Mouse (Mus musculus) gastrocnemius, postnatal 36 days (tissue): ENCODE data around the gene Dnmbp. TPM values are rescaled to one million over a fixed set of nuclear protein-coding genes. Genes with fewer than 3 reads are reported as not detected.

Experiments
- DNase-seq, 2 experiments: peaks; one replicate each; pipeline ENCODE4 v3.0.0; 2022
- intact Hi-C: fragments of 180-260 bp; cut with DNase I; formaldehyde crosslinking; loops from one replicate; pipeline ENCODE4 v1.15.1; 2025
- long read RNA-seq, 2 experiments: library from polyadenylated mRNA; stranded (forward); transcript quantifications; one replicate each; pipeline ENCODE4 v2.0.0; 2021
- total RNA-seq, 2 experiments: library from RNA; stranded (reverse); gene quantifications; 2 replicates each; pipeline ENCODE4 v1.2.3; 2021

The Dnmbp gene
- 1 to 10 TPM; 8.3 to 9.7 TPM for total RNA-seq
- long read RNA-seq, experiment 1, partial matches to known transcripts, result 0 of 14 reads
- long read RNA-seq, experiment 1, other reads (novel, unspliced or antisense), result 14 of 14 reads
- long read RNA-seq, experiment 2, partial matches to known transcripts, result 0 of 9 reads
- long read RNA-seq, experiment 2, other reads (novel, unspliced or antisense), result 9 of 9 reads

GRCm38 (mm10) chr19:43939769-43940689 is at the start of gene Dnmbp:
Gene Dnmbp, minus strand, starts transcription at chr19:43940191.
- peak; percentile 73 to 85 for DNase-seq
- intact Hi-C loops, result loop anchor here (5.0 kb wide), 1 partner anchor 108 kb away; no protein-coding TSS in a partner anchor

- intact Hi-C loops, result no loop called here
- DNase-seq, result no peak
Observed at GRCm38 (mm10) chr19:43986069-43986794, 46.2 kb upstream of the Dnmbp start, which contains the start of gene Cpn1. Gene Cpn1, minus strand, starts transcription at chr19:43986556.

GRCm38 (mm10) chr19:43981992-43982391 is 42.0 kb upstream of the Dnmbp start:
- intact Hi-C loops, result no loop called here
- DNase-seq, result no peak

- no peak for DNase-seq
- intact Hi-C loops, result no loop called here
Observed at GRCm38 (mm10) chr19:43980711-43981110, 40.7 kb upstream of the Dnmbp start.

GRCm38 (mm10) chr19:43977799-43978198 is 37.8 kb upstream of the Dnmbp start:
- intact Hi-C loops, result no loop called here
- no peak for DNase-seq

GRCm38 (mm10) chr19:43976661-43977060 is 36.7 kb upstream of the Dnmbp start:
- intact Hi-C loops, result no loop called here
- no peak for DNase-seq

- no peak for DNase-seq
- intact Hi-C loops, result no loop called here
Observed at GRCm38 (mm10) chr19:43974221-43974620, 34.2 kb upstream of the Dnmbp start.

GRCm38 (mm10) chr19:43973711-43974110 is 33.7 kb upstream of the Dnmbp start:
- intact Hi-C loops, result no loop called here
- DNase-seq, result no peak

GRCm38 (mm10) chr19:43972129-43972528 is 32.1 kb upstream of the Dnmbp start:
- DNase-seq, result no peak
- intact Hi-C loops, result no loop called here

GRCm38 (mm10) chr19:43968436-43969026 is 28.5 kb upstream of the Dnmbp start:
- intact Hi-C loops, result no loop called here
- no peak for DNase-seq

GRCm38 (mm10) chr19:43966481-43966880 is 26.5 kb upstream of the Dnmbp start:
- intact Hi-C loops, result no loop called here
- no peak for DNase-seq

- DNase-seq, result no peak
- intact Hi-C loops, result no loop called here
Observed at GRCm38 (mm10) chr19:43965496-43966085, 25.6 kb upstream of the Dnmbp start.

- intact Hi-C loops, result no loop called here
- DNase-seq, result no peak
Observed at GRCm38 (mm10) chr19:43962795-43963194, 22.8 kb upstream of the Dnmbp start.

GRCm38 (mm10) chr19:43961185-43961584 is 21.2 kb upstream of the Dnmbp start:
- intact Hi-C loops, result no loop called here
- DNase-seq, result no peak

GRCm38 (mm10) chr19:43960014-43960413 is 20.0 kb upstream of the Dnmbp start:
- no peak for DNase-seq
- intact Hi-C loops, result no loop called here

- DNase-seq, result peak; percentile 38 to 59
- intact Hi-C loops, result loop anchor here (2.0 kb wide), 1 partner anchor 126 kb away; no protein-coding TSS in a partner anchor
Observed at GRCm38 (mm10) chr19:43959162-43959561, 19.2 kb upstream of the Dnmbp start.

- intact Hi-C loops, result loop anchor here (2.0 kb wide), 1 partner anchor 125 kb away; no protein-coding TSS in a partner anchor
- DNase-seq, result no peak
Observed at GRCm38 (mm10) chr19:43957881-43958280, 17.9 kb upstream of the Dnmbp start.

GRCm38 (mm10) chr19:43957402-43957801 is 17.4 kb upstream of the Dnmbp start:
- peak in 1 of 2 experiments; percentile 51 for DNase-seq
- intact Hi-C loops, result no loop called here

- intact Hi-C loops, result no loop called here
- DNase-seq, result no peak
Observed at GRCm38 (mm10) chr19:43955266-43955665, 15.3 kb upstream of the Dnmbp start.

GRCm38 (mm10) chr19:43954864-43955263 is 14.9 kb upstream of the Dnmbp start:
- DNase-seq, result no peak
- intact Hi-C loops, result no loop called here
